Mouse (Mus musculus) myocyte (in vitro differentiated cells): ENCODE measurements around the gene Gtf3c4. TPM values are rescaled to one million over a fixed set of nuclear protein-coding genes. Genes with fewer than 3 reads are reported as not detected.

Experiments used
- H3K27me3 ChIP-seq: one replicate; pipeline ENCODE4 v1.6.1; 2011; ENCODE audit not compliant: control insufficient read depth, insufficient read depth, insufficient read length
- H3K36me3 ChIP-seq: one replicate; pipeline ENCODE4 v1.6.1; 2011; ENCODE audit not compliant: control insufficient read depth, insufficient read depth
- H3K4me2 ChIP-seq: one replicate; pipeline ENCODE4 v1.6.1; 2011; ENCODE audit warnings: low read depth, control low read depth
- H3K4me3 ChIP-seq: one replicate; pipeline ENCODE4 v1.5.1; 2011; ENCODE audit warnings: mild to moderate bottlenecking, control low read depth, moderate library complexity
- H3K79me2 ChIP-seq: one replicate; pipeline ENCODE4 v1.6.1; 2011; ENCODE audit not compliant: control insufficient read depth, insufficient read depth
- H3ac ChIP-seq: one replicate; pipeline ENCODE4 v1.6.1; 2011; ENCODE audit not compliant: control insufficient read depth, insufficient read length
- CEBPB ChIP-seq: IDR thresholded peaks from 2 replicates; pipeline ENCODE4 v1.6.1; 2011; ENCODE audit warnings: mild to moderate bottlenecking, moderate library complexity; ENCODE audit not compliant: poor library complexity, insufficient read depth, severe bottlenecking
- E2F4 ChIP-seq: IDR thresholded peaks from one replicate; pipeline ENCODE4 v1.6.1; 2011; ENCODE audit warnings: mild to moderate bottlenecking, control low read depth, moderate library complexity; ENCODE audit not compliant: insufficient read depth
- MAX ChIP-seq: IDR thresholded peaks from one replicate; pipeline ENCODE4 v1.6.1; 2011; ENCODE audit warnings: low read depth, mild to moderate bottlenecking, control low read depth
- MYOD1 ChIP-seq, 3 experiments: IDR thresholded peaks; one replicate each; pipeline ENCODE4 v1.6.1; 2011; ENCODE audit warnings: control low read depth in 2 of 3, low read depth in 2 of 3, mild to moderate bottlenecking in 2 of 3, moderate library complexity in 1 of 3; ENCODE audit not compliant: insufficient read length in 2 of 3, control insufficient read depth in 1 of 3
- MYOG ChIP-seq, 3 experiments: IDR thresholded peaks; one replicate each; pipeline ENCODE4 v1.6.1; 2011; ENCODE audit warnings: control low read depth in 2 of 3, low read depth in 2 of 3, mild to moderate bottlenecking in 2 of 3; ENCODE audit not compliant: insufficient read length in 2 of 3, control insufficient read depth in 1 of 3, insufficient read depth in 1 of 3
- POLR2A ChIP-seq: IDR thresholded peaks from one replicate; pipeline ENCODE4 v1.6.1; 2011; ENCODE audit warnings: low read depth, mild to moderate bottlenecking, control low read depth, moderate library complexity; ENCODE audit not compliant: insufficient read length
- POLR2AphosphoS2 ChIP-seq: IDR thresholded peaks from one replicate; pipeline ENCODE4 v1.6.1; 2011; ENCODE audit warnings: low read depth, control low read depth; ENCODE audit not compliant: insufficient read length
- REST ChIP-seq: IDR thresholded peaks from one replicate; pipeline ENCODE4 v1.6.1; 2011; ENCODE audit warnings: mild to moderate bottlenecking, control low read depth, moderate library complexity; ENCODE audit not compliant: insufficient read depth, insufficient read length
- SRF ChIP-seq: IDR thresholded peaks from one replicate; pipeline ENCODE4 v1.6.1; 2011; ENCODE audit warnings: low read depth; ENCODE audit not compliant: control insufficient read depth, insufficient read length
- TCF12 ChIP-seq: IDR thresholded peaks from one replicate; pipeline ENCODE4 v1.6.1; 2011; ENCODE audit warnings: mild to moderate bottlenecking, control low read depth; ENCODE audit not compliant: poor library complexity, insufficient read depth, severe bottlenecking
- TCF3 ChIP-seq: IDR thresholded peaks from one replicate; pipeline ENCODE4 v1.6.1; 2011; ENCODE audit warnings: low read depth, control low read depth; ENCODE audit not compliant: insufficient read length
- USF1 ChIP-seq: IDR thresholded peaks from one replicate; pipeline ENCODE4 v1.6.1; 2011; ENCODE audit warnings: low read depth, mild to moderate bottlenecking, control low read depth, moderate library complexity
- polyA plus RNA-seq: library from polyadenylated mRNA; unstranded; fragments of >200 nt; fragmentation: generic; extraction: Trizol; gene quantifications from one replicate; pipeline ENCODE4 v1.2.1, GENCODE M21; 2012; ENCODE audit warnings: missing spikeins

Gene Gtf3c4
- polyA plus RNA-seq, 1 experiment, result 26.9 TPM

DNA sequence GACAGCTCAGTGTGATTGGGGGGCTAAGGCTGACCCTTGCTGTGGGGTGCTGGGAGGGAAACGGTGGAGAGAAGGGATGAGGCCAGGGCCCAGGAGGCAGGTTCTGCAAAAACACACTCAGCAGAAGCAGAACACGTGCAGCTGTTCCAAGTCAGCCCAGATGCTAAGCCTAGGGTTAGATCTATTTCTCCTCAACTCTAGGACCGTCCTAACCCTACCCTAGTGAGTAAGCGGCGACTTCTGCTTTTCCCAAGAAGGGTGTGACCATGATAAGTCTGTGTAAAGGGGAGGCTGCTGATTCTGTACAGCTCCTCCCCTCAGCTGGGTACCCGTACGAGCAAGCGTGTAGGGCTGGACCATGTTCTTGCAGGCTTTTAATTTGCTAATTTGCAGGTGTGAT is 43.9 kb downstream of the Gtf3c4 start:
- no peak for TF ChIP-seq POLR2A
- TF ChIP-seq E2F4, result no peak
- no peak for TF ChIP-seq REST
- TF ChIP-seq MAX, result no peak
- no peak for TF ChIP-seq USF1
- no peak for TF ChIP-seq SRF
- TF ChIP-seq TCF12, result no peak
- no peak for TF ChIP-seq MYOD1 (IDR thresholded peaks at IDR 0.05; ENCODE audit: control insufficient read depth in 1 of 3, insufficient read length in 2 of 3, low read depth in 2 of 3)
- no peak for TF ChIP-seq CEBPB
- no peak for TF ChIP-seq TCF3
- no peak for TF ChIP-seq POLR2AphosphoS2
- no peak for TF ChIP-seq MYOG (IDR thresholded peaks at IDR 0.05; ENCODE audit: control insufficient read depth in 1 of 3, insufficient read depth in 1 of 3, insufficient read length in 2 of 3, low read depth in 2 of 3)

DNA sequence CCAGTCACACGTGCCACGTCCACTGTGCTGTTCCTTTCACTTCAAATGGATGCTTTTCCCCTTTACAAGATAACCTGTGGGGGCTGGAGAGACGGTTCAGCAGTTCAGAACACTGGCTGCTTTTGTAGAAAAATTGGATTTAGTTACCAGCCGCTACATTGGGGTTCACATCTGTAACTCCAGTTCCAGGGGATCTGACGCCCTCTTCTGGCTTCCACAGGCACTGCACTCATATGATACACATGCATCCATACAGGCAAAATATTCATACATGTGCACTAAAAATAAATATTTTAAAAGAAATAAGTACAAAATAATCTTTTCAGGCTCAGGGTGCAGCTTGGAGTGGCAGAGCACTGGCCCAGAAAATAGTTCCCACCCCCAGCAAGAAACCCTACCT is 45.5 kb downstream of the Gtf3c4 start:
- Histone ChIP-seq H3K79me2 (no peaks in the 10 kb centered on the region), H3K4me2 (no peak overlapping the region), H3K36me3 (no peaks in the 10 kb centered on the region), H3K27me3 (peaks cover 42% of the 10 kb centered on the region), H3ac (no peak overlapping the region), H3K4me3 (no peak overlapping the region)
- TF ChIP-seq REST (no peak), CEBPB (no peak), POLR2AphosphoS2 (no peak), POLR2A (no peak), TCF12 (no peak), TCF3 (no peak), MYOD1 (IDR thresholded peaks at IDR 0.05; ENCODE audit: control insufficient read depth in 1 of 3, insufficient read length in 2 of 3, low read depth in 2 of 3) (no peak), SRF (no peak), USF1 (no peak), MAX (no peak), E2F4 (no peak), MYOG (IDR thresholded peaks at IDR 0.05; ENCODE audit: control insufficient read depth in 1 of 3, insufficient read depth in 1 of 3, insufficient read length in 2 of 3, low read depth in 2 of 3) (no peak)

More for the DNA sequence above, 43.9 kb downstream of the Gtf3c4 start:
- H3K27me3 ChIP-seq, result peaks cover 56% of the 10 kb centered on the region
- no peaks in the 10 kb centered on the region for H3K79me2 ChIP-seq
- no peak overlapping the region for H3K4me3 ChIP-seq
- no peak overlapping the region for H3K4me2 ChIP-seq
- H3K36me3 ChIP-seq, result no peaks in the 10 kb centered on the region
- no peak overlapping the region for H3ac ChIP-seq

DNA sequence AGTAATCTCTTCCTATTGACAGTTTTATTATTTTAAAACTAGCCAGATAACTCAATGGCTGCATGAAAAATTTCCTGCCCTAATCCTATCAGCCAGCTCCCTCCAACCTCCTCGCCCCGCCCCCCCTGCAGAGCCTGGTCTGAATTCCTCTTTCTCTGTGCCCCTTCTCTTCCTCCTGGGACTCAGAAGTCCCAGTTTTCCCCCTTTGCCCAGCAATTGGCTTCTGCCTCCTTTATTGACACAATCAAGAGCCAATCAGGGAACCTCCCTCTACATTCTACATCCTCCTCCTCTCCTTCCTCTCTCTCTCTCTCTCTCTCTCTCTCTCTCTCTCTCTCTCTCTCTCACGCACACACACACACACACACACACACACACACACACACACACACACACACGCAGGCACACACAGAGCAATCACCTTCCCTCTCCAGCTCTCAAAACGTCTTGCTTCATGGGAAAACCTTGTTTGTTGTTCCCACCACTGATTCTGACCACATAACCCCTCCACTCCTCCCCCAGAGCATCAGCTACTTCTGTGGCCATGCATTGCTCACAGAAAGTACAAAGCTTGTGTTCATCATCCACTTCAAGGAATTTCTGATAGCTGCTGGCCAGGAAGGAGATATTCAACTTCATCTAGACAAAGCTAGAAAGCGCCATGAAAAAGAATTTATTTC is 47.1 kb downstream of the Gtf3c4 start:
- H3ac ChIP-seq, result no peak overlapping the region
- peak overlapping the region; percentile 6 for H3K4me2 ChIP-seq
- no peaks in the 10 kb centered on the region for H3K36me3 ChIP-seq
- peaks cover 44% of the 10 kb centered on the region for H3K27me3 ChIP-seq
- TF ChIP-seq CEBPB, result no peak
- no peak for TF ChIP-seq E2F4
- no peak for TF ChIP-seq USF1
- TF ChIP-seq MYOG (IDR thresholded peaks at IDR 0.05; ENCODE audit: control insufficient read depth in 1 of 3, insufficient read depth in 1 of 3, insufficient read length in 2 of 3, low read depth in 2 of 3), result no peak
- TF ChIP-seq REST, result no peak
- no peak for TF ChIP-seq MAX
- no peak overlapping the region for H3K4me3 ChIP-seq
- no peaks in the 10 kb centered on the region for H3K79me2 ChIP-seq

DNA sequence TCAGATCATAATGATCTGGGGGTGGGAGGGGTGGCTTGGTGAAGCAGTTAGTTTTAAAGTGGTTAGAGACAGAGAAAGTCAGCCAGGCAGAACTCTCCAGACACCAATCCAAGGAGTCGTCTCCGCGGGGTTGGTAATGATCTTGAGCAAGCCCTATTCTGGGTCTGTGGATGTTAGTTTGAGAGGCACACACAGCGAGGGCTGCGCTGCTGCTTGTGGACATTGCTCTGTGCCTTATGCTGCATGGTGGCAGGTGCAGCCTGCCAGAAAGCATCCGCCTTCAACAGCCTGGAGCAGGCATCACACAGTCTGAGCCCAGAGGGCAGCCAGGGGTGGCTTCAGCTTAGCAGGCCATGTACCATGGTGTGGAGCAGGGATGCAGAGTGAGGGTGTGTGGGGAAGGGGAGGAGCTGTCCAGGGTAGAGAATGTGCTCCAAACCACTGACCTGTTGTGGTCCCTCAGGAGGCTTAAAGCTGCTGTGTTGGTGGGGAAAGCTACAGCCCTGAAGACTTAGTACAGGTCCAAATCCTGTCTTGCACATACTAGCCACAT is 53.0 kb downstream of the Gtf3c4 start:
- Histone ChIP-seq H3K4me3 (no peak overlapping the region), H3K36me3 (no peaks in the 10 kb centered on the region), H3ac (no peak overlapping the region), H3K4me2 (no peak overlapping the region), H3K27me3 (peaks cover 68% of the 10 kb centered on the region), H3K79me2 (no peaks in the 10 kb centered on the region)
- TF ChIP-seq REST (peak; percentile 82), SRF (no peak)

DNA sequence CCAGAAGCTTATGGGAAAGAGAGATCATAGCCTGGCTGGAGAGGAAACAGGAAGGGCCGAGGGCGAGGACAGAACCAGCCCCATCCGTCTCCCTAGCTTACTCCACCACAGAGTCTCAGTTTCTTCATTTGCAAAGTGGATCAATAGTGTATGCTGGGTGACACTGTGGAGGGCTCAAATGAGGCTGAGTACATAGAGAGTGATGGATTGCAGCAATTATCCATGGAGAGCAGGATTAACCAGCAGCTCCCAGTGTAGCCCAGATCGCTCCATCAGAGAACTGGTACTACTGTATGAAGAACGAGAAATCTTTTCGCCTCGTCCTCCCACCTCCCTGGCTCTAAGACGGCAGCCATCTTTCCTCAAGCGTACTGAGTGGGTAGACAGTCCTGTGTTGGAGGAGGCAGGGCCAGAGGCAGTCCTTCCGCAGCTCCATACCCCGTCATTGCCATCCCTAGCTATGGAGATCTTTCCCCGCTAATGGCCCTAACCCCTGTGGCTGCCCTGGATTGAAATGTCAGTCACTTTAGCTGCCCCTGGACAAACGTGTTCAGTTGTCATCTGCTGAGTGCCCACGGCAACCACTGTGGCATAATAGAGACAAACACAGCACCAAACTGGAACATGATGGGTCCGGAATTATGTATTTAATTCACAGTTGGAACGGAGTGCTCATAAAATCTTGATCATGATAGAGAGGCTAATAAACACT is 53.6 kb downstream of the Gtf3c4 start:
- Histone ChIP-seq H3K27me3 (peaks cover 64% of the 10 kb centered on the region), H3K4me3 (no peak overlapping the region), H3K4me2 (no peak overlapping the region), H3ac (no peak overlapping the region), H3K36me3 (no peaks in the 10 kb centered on the region), H3K79me2 (no peaks in the 10 kb centered on the region)
- TF ChIP-seq POLR2A (no peak), MYOG (IDR thresholded peaks at IDR 0.05; ENCODE audit: control insufficient read depth in 1 of 3, insufficient read depth in 1 of 3, insufficient read length in 2 of 3, low read depth in 2 of 3) (no peak), TCF12 (no peak), E2F4 (no peak)
